15 mouse cellular contexts compared by ENCODE assay signal in the genomic region with DNA sequence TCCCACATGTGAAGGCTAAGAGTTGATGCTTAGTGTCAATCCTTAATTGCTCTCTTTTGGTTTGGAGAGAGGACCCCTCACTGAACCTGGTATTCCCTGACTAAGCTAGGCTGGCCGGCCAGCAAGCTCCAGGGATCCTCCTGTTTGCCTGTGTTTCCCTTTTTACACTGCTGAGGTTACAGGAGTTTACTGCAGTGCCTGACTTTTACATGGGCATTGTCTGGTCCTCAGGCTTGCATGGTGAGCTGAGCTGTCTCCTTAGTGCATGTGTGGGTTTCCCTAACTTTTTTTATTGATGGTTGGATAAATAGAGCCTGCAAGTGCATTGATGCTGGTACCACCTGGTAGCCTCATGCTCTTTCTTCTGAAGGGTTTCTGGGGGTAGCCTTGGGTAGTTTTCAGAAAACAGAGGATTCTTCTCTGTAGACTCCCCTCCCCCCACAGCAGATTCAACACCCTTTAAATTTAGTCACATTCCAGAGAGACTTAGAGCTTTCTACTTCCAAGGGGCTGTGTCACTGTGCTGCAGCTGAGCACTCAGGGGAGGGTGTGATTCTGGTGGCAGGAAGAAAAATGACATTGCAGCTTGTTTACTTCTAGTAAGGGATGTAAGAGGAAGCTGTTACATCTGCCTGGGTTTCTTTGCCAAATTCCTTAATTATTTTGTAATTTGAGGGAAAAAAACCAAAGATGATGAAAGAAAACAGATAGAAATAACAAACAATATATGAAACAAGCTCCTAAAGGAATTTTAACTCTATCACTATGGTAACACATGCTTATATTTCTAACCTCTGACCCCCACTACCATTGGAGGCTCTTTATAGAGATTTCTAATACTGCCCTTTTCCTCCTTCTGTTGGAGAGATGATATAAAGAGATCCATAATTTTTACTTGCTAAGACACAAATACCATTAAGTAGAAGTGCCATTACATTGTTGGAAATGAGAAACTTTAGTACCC.
DNase-seq lines count a peak whose midpoint lies in the region; ATAC-seq and TF ChIP-seq lines count a peak whose summit lies in the region.
"Had no signal": no experiment of that assay in that cellular context is flagged by ENCODE, and none has a peak within 500 bp of the region (broad histone marks: within the 10 kb centered on the region; RNA-seq: fewer than 3 reads in every experiment).

No protein-coding gene starts in this region.

- 31% methylated on average over 1 of the region's 1 CpGs for WGBS in heart, embryonic 10.5 days
- WGBS in limb, embryonic 12.5 days: 36% methylated on average over 1 of the region's 1 CpGs
- 38% methylated on average over 1 of the region's 1 CpGs for WGBS in limb, embryonic 10.5 days
- 28% methylated on average over 1 of the region's 1 CpGs for WGBS in olfactory bulb, adult 2 months

- H3K4me3 ChIP-seq in heart, embryonic 10.5 days: no peak overlapping the region
- no peak overlapping the region for H3K4me3 ChIP-seq in limb, embryonic 12.5 days (replicated peaks)
- no peak overlapping the region for H3K4me3 ChIP-seq in limb, embryonic 10.5 days
- no peak overlapping the region for H3K4me3 ChIP-seq in olfactory bulb, adult 2 months (ENCODE audit: insufficient read depth, low read depth, low read length)
- H3K4me3 ChIP-seq: erythroblast, embryonic 14.5 days; heart, embryonic 15.5 days; megakaryocyte, embryonic 14.5 days had no signal

- H3K4me1 ChIP-seq in heart, embryonic 10.5 days: peaks cover 4% of the 10 kb centered on the region; the same call in 1 of the 2 replicates
- H3K4me1 ChIP-seq in limb, embryonic 12.5 days (replicated peaks): no peaks in the 10 kb centered on the region
- H3K4me1 ChIP-seq in limb, embryonic 10.5 days: 0 out of 2 replicates have a peak, but pooled peaks cover 3% of the 10 kb centered on the region
- 0 out of 2 replicates have a peak, but pooled peaks cover 2% of the 10 kb centered on the region for H3K4me1 ChIP-seq in olfactory bulb, adult 2 months (ENCODE audit: control insufficient read depth, insufficient read depth, low read length)
- H3K4me1 ChIP-seq: heart, embryonic 15.5 days; megakaryocyte, embryonic 14.5 days had no signal

- ATAC-seq in limb, embryonic 12.5 days (ENCODE audit: insufficient number of reproducible peaks, insufficient read depth, low FRiP score, low TSS enrichment, low read depth): 0 out of 2 replicates have a peak, but pooled peaks have one; percentile 20
- ATAC-seq: inflammation-experienced regulatory T-cells, adult 6 months had no signal

- no peaks in the 10 kb centered on the region for H3K27me3 ChIP-seq in heart, embryonic 10.5 days (ENCODE audit: insufficient read depth, poor library complexity, severe bottlenecking)
- no peaks in the 10 kb centered on the region for H3K27me3 ChIP-seq in limb, embryonic 12.5 days
- H3K27me3 ChIP-seq in limb, embryonic 10.5 days (ENCODE audit: low read depth, poor library complexity, severe bottlenecking): no peaks in the 10 kb centered on the region
- H3K27me3 ChIP-seq: heart, embryonic 15.5 days; megakaryocyte, embryonic 14.5 days had no signal

- intact Hi-C loops in left cerebral cortex, postnatal 36 days (cut with DNase I): no loop called here

- no peak overlapping the region for H3K9ac ChIP-seq in limb, embryonic 12.5 days (replicated peaks)
- H3K9ac ChIP-seq: heart, embryonic 15.5 days had no signal

- TF ChIP-seq POLR2A in olfactory bulb, adult 2 months (IDR thresholded peaks at IDR 0.05; ENCODE audit: insufficient read depth, low read depth, low read length): no peak

- H3K36me3 ChIP-seq in heart, embryonic 10.5 days: no peaks in the 10 kb centered on the region
- no peaks in the 10 kb centered on the region for H3K36me3 ChIP-seq in limb, embryonic 12.5 days
- H3K36me3 ChIP-seq in limb, embryonic 10.5 days: no peaks in the 10 kb centered on the region
- H3K36me3 ChIP-seq: heart, embryonic 15.5 days had no signal

- peak; percentile 93 for DNase-seq in heart, adult 11 months
- no peak for DNase-seq in heart, embryonic 10.5 days (ENCODE audit: low spot score)
- DNase-seq in limb, embryonic 10.5 days (ENCODE audit: low spot score): no peak
- DNase-seq in kidney, postnatal 14 days: peak; percentile 30
- DNase-seq in spleen, postnatal 4 days (ENCODE audit: low spot score in 2 of 2): no peak
- DNase-seq in left cerebral cortex, postnatal 36 days (ENCODE audit: low spot score in 2 of 2): no peak
- DNase-seq: cerebellum, postnatal 25 days; liver; thymus, adult 2 months had no signal

- H3K27ac ChIP-seq in heart, embryonic 10.5 days: no peak overlapping the region
- H3K27ac ChIP-seq in limb, embryonic 12.5 days: no peak overlapping the region
- H3K27ac ChIP-seq in limb, embryonic 10.5 days: no peak overlapping the region
- H3K27ac ChIP-seq in olfactory bulb, adult 2 months (ENCODE audit: insufficient read depth, low read depth, low read length): peak overlapping the region; percentile 57; the same call in 1 of the 2 replicates
- H3K27ac ChIP-seq: heart, embryonic 15.5 days had no signal

- H3K4me2 ChIP-seq in limb, embryonic 12.5 days: no peak overlapping the region
- H3K4me2 ChIP-seq: heart, embryonic 15.5 days had no signal

- TF ChIP-seq CTCF in olfactory bulb, adult 2 months (IDR thresholded peaks at IDR 0.05; ENCODE audit: insufficient read depth, low read depth, low read length): no peak

- no peaks in the 10 kb centered on the region for H3K9me3 ChIP-seq in heart, embryonic 10.5 days
- no peaks in the 10 kb centered on the region for H3K9me3 ChIP-seq in limb, embryonic 12.5 days
- no peaks in the 10 kb centered on the region for H3K9me3 ChIP-seq in limb, embryonic 10.5 days (replicated peaks)
- H3K9me3 ChIP-seq: heart, embryonic 15.5 days; megakaryocyte, embryonic 14.5 days had no signal

Comparison
In these comparisons a context has a peak if more than half of its experiments do, and no peak if none do; other contexts are left out.
1. DNase-seq: peak in heart, adult 11 months (single experiment) and kidney, postnatal 14 days (single experiment); none in heart, embryonic 10.5 days (single experiment), limb, embryonic 10.5 days (single experiment), spleen, postnatal 4 days (0 of 2) and left cerebral cortex, postnatal 36 days (0 of 2).